Mouse (Mus musculus) C2C12 (cell line): Measurements from ENCODE around the gene Rpa1. TPM values are rescaled to one million over a fixed set of nuclear protein-coding genes. Genes with fewer than 3 reads are reported as not detected.

ENCODE experiments used
- H3K27me3 ChIP-seq: one replicate; pipeline ENCODE4 v1.6.1; 2011; ENCODE audit not compliant: control insufficient read depth, insufficient read depth, insufficient read length
- H3K36me3 ChIP-seq: one replicate; pipeline ENCODE4 v1.6.1; 2011; ENCODE audit not compliant: control insufficient read depth, insufficient read depth
- H3K4me3 ChIP-seq: one replicate; pipeline ENCODE4 v1.5.1; 2011; ENCODE audit warnings: mild to moderate bottlenecking, control low read depth; ENCODE audit not compliant: poor library complexity, insufficient read depth, severe bottlenecking
- H3K79me2 ChIP-seq: one replicate; pipeline ENCODE4 v1.6.1; 2011; ENCODE audit not compliant: control insufficient read depth, insufficient read depth
- H3K79me3 ChIP-seq: one replicate; pipeline ENCODE4 v1.6.1; 2011; ENCODE audit warnings: low read depth, control low read depth
- H3ac ChIP-seq: one replicate; pipeline ENCODE3; 2011; ENCODE audit warnings: low read depth; ENCODE audit not compliant: control insufficient read depth, insufficient read length
- CEBPB ChIP-seq: IDR thresholded peaks from one replicate; pipeline ENCODE4 v1.6.1; 2011; ENCODE audit warnings: low read depth, mild to moderate bottlenecking, control low read depth, moderate library complexity
- CTCF ChIP-seq: IDR thresholded peaks from one replicate; pipeline ENCODE4 v1.5.1; 2011; ENCODE audit not compliant: control insufficient read depth, insufficient read depth, insufficient read length
- FOSL1 ChIP-seq: IDR thresholded peaks from one replicate; pipeline ENCODE4 v1.8.0; 2011; ENCODE audit warnings: mild to moderate bottlenecking, low read length; ENCODE audit not compliant: poor library complexity, insufficient read depth, severe bottlenecking
- MAX ChIP-seq: IDR thresholded peaks from one replicate; pipeline ENCODE4 v1.6.1; 2011; ENCODE audit warnings: mild to moderate bottlenecking, control low read depth
- MYOD1 ChIP-seq: IDR thresholded peaks from one replicate; pipeline ENCODE4 v1.6.1; 2011; ENCODE audit warnings: low read depth; ENCODE audit not compliant: control insufficient read depth, insufficient read length
- MYOG ChIP-seq: IDR thresholded peaks from one replicate; pipeline ENCODE4 v1.6.1; 2011; ENCODE audit not compliant: control insufficient read depth, insufficient read length; ENCODE audit errors: extremely low read depth
- USF1 ChIP-seq: IDR thresholded peaks from one replicate; pipeline ENCODE4 v1.6.1; 2011; ENCODE audit warnings: low read depth, mild to moderate bottlenecking, control low read depth, moderate library complexity
- polyA plus RNA-seq: library from polyadenylated mRNA; unstranded; fragments of >200 nt; fragmentation: generic; extraction: Trizol; gene quantifications from one replicate; pipeline ENCODE4 v1.2.1, GENCODE M21; 2012; ENCODE audit warnings: missing spikeins

Rpa1 gene
- polyA plus RNA-seq, 1 experiment = 164 TPM

DNA sequence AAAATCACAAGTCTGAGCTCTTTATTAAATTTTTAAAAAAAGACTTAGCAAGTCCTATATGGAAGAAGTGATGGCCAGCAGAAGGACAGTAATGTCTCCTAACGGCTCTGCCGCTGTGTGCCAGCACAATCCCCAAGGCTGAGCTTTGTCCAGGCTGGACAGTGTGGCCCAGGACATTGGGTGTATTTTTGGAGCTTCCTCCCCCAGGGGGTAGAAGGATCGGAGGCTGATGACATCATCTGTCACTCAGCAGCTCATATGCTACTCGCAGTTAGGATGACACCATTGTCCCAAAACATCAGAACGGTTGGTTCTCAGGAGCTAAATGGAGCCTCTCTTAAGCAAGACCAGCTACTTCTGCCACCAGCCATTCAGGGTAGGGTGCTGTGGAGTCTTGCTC is 79.6 kb downstream of the Rpa1 start:
- TF ChIP-seq CEBPB = no peak
- no peak for TF ChIP-seq MAX
- TF ChIP-seq FOSL1 = no peak
- no peak for TF ChIP-seq MYOG
- no peak for TF ChIP-seq CTCF
- no peak for TF ChIP-seq USF1
- TF ChIP-seq MYOD1 = no peak
- peaks cover 6% of the 10 kb centered on the region for H3K27me3 ChIP-seq
- no peaks in the 10 kb centered on the region for H3K79me2 ChIP-seq
- no peaks in the 10 kb centered on the region for H3K36me3 ChIP-seq
- H3K4me3 ChIP-seq = no peak overlapping the region
- H3K79me3 ChIP-seq = no peaks in the 10 kb centered on the region
- H3ac ChIP-seq = no peak overlapping the region

DNA sequence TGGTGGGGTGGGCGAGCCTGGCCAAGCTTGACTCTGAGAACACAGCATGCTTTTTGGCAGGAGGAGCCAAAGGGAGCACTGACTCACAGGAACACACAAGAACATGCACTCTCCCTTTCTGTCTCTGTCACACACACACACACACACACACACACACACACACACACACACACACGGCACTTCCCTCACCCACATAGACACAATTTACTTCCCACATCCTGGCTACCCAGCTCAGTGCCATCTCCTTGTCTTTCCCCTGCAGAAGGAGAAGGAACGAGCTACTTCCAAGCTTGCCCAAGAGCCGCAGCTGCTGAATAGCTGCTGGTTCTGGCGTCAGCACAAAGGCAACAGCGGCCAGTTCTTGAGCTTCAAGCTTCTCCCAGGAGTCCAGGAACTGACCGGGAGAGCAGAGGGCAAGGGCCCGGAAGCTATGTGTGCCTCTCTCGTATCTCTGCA is 80.3 kb downstream of the Rpa1 start:
- Histone ChIP-seq H3K4me3 (no peak overlapping the region), H3K79me2 (no peaks in the 10 kb centered on the region), H3ac (no peak overlapping the region), H3K27me3 (peaks cover 3% of the 10 kb centered on the region), H3K79me3 (no peaks in the 10 kb centered on the region), H3K36me3 (no peaks in the 10 kb centered on the region)
- TF ChIP-seq CEBPB (no peak), USF1 (no peak), MAX (no peak), MYOD1 (no peak), CTCF (no peak), MYOG (no peak), FOSL1 (no peak)

DNA sequence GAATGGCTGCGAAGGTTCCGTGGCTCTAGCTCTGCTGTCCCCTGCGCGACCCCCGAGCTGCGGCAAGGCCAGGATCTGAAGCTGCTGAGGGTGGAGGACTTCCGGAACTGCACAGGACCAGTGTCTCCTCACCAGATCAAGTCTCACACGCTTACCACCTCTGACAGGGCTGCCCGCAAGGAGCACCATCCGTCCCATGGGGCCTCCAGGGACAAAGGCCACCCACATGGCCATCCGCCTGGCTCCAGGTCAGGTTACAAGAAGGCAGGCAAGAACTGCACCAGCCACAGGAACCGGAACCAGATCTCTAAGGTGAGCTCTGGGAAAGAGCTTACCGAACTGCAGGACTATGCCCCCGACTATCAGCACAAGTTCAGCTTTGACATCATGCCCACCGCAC is 82.6 kb downstream of the Rpa1 start:
- Histone ChIP-seq H3K79me2 (no peaks in the 10 kb centered on the region), H3K4me3 (no peak overlapping the region), H3K79me3 (no peaks in the 10 kb centered on the region), H3K36me3 (no peaks in the 10 kb centered on the region), H3K27me3 (peaks cover 3% of the 10 kb centered on the region), H3ac (no peak overlapping the region)
- TF ChIP-seq FOSL1 = no peak
- no peak for TF ChIP-seq MYOD1
- TF ChIP-seq USF1 = no peak
- TF ChIP-seq CTCF = no peak
- no peak for TF ChIP-seq CEBPB
- TF ChIP-seq MYOG = no peak
- no peak for TF ChIP-seq MAX

DNA sequence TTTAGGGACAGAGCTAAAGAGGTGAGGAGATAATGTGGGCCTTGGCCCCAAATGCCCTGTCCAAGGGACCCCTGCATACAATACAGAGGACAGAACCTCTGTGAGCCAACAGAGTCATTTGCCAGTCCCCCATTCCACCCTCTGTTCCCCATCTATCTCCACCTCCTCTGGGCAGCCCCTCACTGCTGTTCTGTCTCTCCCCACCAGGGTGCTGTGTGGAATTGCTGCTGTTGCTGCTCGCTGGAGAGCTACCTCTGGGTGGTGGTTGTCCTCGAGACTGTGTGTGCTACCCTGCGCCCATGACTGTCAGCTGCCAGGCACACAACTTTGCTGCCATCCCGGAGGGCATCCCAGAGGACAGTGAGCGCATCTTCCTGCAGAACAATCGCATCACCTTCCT is 83.6 kb downstream of the Rpa1 start:
- TF ChIP-seq MYOG (no peak), CEBPB (no peak), CTCF (no peak), FOSL1 (no peak), MYOD1 (no peak), USF1 (no peak), MAX (no peak)
- H3ac ChIP-seq = no peak overlapping the region
- peaks cover 4% of the 10 kb centered on the region for H3K27me3 ChIP-seq
- no peaks in the 10 kb centered on the region for H3K79me3 ChIP-seq
- no peak overlapping the region for H3K4me3 ChIP-seq
- no peaks in the 10 kb centered on the region for H3K79me2 ChIP-seq
- no peaks in the 10 kb centered on the region for H3K36me3 ChIP-seq

DNA sequence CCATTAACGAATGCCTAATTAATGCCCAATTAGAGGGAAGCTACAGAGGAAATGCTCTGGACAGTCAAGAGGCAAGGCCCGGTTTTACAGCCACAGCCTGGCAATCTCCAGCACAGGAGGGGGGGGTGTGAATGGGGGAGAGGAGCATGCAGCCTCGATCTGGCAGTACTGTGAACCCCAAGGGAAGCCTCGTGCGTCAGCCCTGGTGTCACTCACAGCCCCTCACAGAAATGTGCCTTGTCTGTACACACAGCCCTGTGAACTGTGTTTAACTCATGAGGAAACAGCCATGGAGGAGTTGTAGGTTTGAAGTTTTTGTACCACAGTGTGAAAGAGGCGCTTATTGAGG is 84.2 kb downstream of the Rpa1 start:
- H3K36me3 ChIP-seq = no peaks in the 10 kb centered on the region
- no peaks in the 10 kb centered on the region for H3K79me3 ChIP-seq
- H3K79me2 ChIP-seq = no peaks in the 10 kb centered on the region
- no peak overlapping the region for H3ac ChIP-seq
- TF ChIP-seq MYOD1 (no peak), CTCF (no peak), USF1 (no peak), CEBPB (no peak)
- no peak overlapping the region for H3K4me3 ChIP-seq
- H3K27me3 ChIP-seq = peaks cover 4% of the 10 kb centered on the region

GRCm38 (mm10) chr11:75263274-75263963 is 84.7 kb downstream of the Rpa1 start:
- TF ChIP-seq MAX (no peak), MYOD1 (no peak), MYOG (no peak), FOSL1 (no peak), CEBPB (no peak), USF1 (no peak), CTCF (no peak)
- H3K36me3 ChIP-seq = no peaks in the 10 kb centered on the region

More at GRCm38 (mm10) chr11:75263274-75263963, 84.7 kb downstream of the Rpa1 start:
- Histone ChIP-seq H3K79me3 (no peaks in the 10 kb centered on the region), H3K4me3 (no peak overlapping the region), H3K79me2 (no peaks in the 10 kb centered on the region), H3K27me3 (peaks cover 4% of the 10 kb centered on the region), H3ac (no peak overlapping the region)
